Mouse (Mus musculus): Measurements from ENCODE around the gene Tmem50a. TPM values are rescaled to one million over a fixed set of nuclear protein-coding genes. Genes with fewer than 3 reads are reported as not detected.
A peak's percentile ranks its signal among the peaks of the same experiment; 100 is the strongest.

Tmem50a gene
- total RNA-seq, 2 experiments from 2014 or later, result 112 TPM

DNA sequence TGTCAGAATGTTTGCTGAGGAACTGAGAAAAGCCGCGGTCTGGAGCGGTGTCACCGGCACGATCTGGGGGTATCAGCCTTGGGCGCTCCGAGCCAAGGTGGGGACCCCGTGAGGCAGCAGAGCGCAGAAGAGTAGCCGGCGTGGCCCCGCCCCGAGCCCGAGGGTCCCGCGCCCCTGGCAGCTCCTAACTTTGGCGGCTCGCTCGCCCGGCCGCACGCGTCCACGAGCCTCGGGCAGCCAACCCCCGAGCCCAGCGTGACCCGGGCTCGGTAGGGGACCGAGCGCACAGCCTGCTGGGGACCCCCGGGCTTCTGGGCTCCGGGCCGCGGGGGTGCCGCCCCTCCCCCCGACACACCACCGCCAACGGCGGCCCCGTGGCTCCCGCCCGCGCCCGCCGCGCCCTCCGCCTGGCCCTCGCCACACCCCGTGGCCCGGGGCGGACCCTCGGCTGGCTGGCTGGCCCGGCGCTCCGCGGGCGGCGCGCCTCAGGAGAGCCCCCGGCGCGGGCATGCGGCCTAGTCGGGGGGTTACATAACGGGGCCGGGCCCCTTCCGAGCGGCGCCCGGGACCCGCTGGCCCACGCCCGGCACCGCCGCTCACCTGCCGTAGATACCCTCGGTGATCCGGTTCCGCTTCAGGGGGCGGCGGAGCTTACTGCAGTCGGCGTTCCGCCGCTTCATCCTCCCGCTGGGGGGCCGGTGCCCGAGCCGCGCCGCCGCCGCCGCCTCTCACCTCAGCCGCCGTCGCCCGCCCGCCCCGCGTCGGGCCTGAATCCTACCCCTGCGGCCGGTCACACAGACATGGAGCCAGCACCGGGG lies 62.2 kb downstream of the Tmem50a start:
- peak; percentile 24 to 28 for DNase-seq (ENCODE audit: low spot score in 2 of 2)

DNA sequence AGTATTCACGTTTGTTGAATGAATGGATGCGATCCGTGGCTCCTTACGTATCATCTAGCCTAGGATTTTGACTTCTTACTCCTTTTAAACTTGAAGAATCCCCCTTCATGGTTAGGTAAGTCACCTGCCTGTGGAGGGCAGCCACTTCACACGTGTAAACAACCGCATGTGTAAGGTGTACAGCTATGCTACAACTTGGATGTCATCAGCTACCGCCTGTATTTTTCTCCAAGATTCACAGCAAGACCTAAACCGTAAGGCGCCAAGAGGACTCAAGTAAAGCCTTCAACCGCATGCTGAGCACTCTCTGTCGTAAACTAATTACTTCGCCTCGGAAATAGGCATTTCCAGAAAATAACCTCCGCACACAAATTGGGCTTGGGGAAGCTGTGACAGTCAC lies 62.9 kb downstream of the Tmem50a start:
- DNase-seq (ENCODE audit: low spot score in 2 of 2), result peak in 1 of 2 experiments; percentile 4

DNA sequence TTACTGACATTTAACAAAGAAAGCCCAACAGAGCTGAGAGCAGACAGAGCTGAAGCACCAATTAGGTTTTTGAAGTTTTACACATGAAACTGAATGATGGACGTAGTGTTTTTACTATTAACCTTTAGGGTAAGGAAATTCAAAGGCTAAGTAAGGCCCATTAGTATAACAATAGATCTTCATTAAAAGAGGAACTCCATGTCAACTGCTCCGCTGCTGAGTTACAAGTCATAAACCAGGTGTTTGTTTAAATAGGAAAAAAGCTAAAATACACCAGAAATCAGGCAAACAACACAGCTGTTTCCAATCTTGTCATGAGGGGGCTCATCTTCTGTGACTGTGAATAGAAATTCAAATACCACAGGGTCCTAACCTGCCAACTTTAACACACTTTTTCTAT lies 63.6 kb downstream of the Tmem50a start:
- DNase-seq (ENCODE audit: low spot score in 2 of 2), result no peak

DNA sequence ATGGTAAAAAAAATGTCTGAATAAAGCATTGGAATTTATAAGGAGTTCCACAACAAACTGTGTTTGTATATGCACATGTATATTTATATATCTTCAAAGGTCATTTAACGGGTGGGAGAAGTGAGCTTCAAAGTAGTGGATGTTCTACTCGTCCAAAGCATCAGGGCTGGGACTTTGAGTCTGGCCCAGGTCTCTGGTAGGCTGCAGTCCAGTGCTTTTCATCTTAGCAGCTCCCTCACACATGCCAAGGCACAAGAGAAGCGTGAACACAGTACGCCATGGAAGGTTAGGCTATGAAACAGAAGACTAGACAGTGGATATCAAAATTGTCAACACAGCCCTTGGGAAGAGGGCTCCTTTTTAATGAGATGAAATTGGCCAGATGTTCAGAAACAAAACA lies 64.3 kb downstream of the Tmem50a start:
- no peak for DNase-seq (ENCODE audit: low spot score in 2 of 2)

Other genes with a start within 250 kb of the Tmem50a start
- gene Man1c1, start 210.7 kb downstream of the Tmem50a start, total RNA-seq (2021), result 10 to 100 TPM; 18.9 to 19.8 TPM
- gene Ldlrap1, start 147.0 kb downstream of the Tmem50a start, total RNA-seq (2021), result 1 to 10 TPM; 4.6 to 4.8 TPM
- 10 to 100 TPM; 43.8 TPM for gene Maco1, start 61.7 kb downstream of the Tmem50a start, total RNA-seq (2021)
- gene Rhd, start 50.5 kb downstream of the Tmem50a start, total RNA-seq (2021), result not detected
- 100 to 1,000 TPM; 241 to 268 TPM for gene Rsrp1, start 8.6 kb upstream of the Tmem50a start, total RNA-seq (2021)
- 10 to 100 TPM; 42.6 to 43.8 TPM for gene Syf2, start 15.9 kb upstream of the Tmem50a start, total RNA-seq (2021)
- gene Runx3, start 205.6 kb upstream of the Tmem50a start, total RNA-seq (2021), result not detected

Data from layer of hippocampus, postnatal 14 days (tissue).